Mouse (Mus musculus) neural tube, embryonic 15.5 days (tissue): ENCODE data around the gene Rasgrf2. TPM values are rescaled to one million over a fixed set of nuclear protein-coding genes. Genes with fewer than 3 reads are reported as not detected.

Experiments
- ATAC-seq: fragments of 200-750 bp; cut with Nextera tagmentation; 2 replicates; pipeline ENCODE4 v1.8.0; 2017; ENCODE audit warnings: mild to moderate bottlenecking, moderate TSS enrichment, moderate library complexity; ENCODE audit not compliant: low FRiP score
- H3K27ac ChIP-seq: fragments of 300-500 bp; sonication (generic); replicated peaks from 2 replicates; pipeline ENCODE4 v1.5.1; 2015; ENCODE audit warnings: mild to moderate bottlenecking, inconsistent platforms
- H3K27me3 ChIP-seq: fragments of 300-500 bp; sonication (generic); replicated peaks from 2 replicates; pipeline ENCODE4 v1.6.1; 2015; ENCODE audit warnings: inconsistent platforms
- H3K36me3 ChIP-seq: fragments of 300-500 bp; sonication (generic); 2 replicates; pipeline ENCODE4 v1.6.1; 2015; ENCODE audit warnings: inconsistent platforms
- H3K4me1 ChIP-seq: fragments of 300-500 bp; sonication (generic); 2 replicates; pipeline ENCODE4 v1.6.1; 2015; ENCODE audit warnings: inconsistent platforms
- H3K4me2 ChIP-seq: fragments of 300-500 bp; sonication (generic); 2 replicates; pipeline ENCODE4 v1.6.1; 2015; ENCODE audit warnings: inconsistent platforms, mild to moderate bottlenecking, moderate library complexity
- H3K4me3 ChIP-seq: fragments of 300-500 bp; sonication (generic); replicated peaks from 2 replicates; pipeline ENCODE4 v1.5.1; 2015; ENCODE audit warnings: mild to moderate bottlenecking, inconsistent platforms
- H3K9ac ChIP-seq: fragments of 300-500 bp; sonication (generic); replicated peaks from 2 replicates; pipeline ENCODE4 v1.6.1; 2015; ENCODE audit warnings: mild to moderate bottlenecking, inconsistent platforms
- H3K9me3 ChIP-seq: fragments of 300-500 bp; sonication (generic); replicated peaks from 2 replicates; pipeline ENCODE4 v1.6.1; 2016; ENCODE audit warnings: inconsistent platforms
- WGBS: fragments of 180-500 bp; shearing (Covaris S2); methylation state at CpG from one replicate; pipeline ENCODE4 v1.1.7; 2015; ENCODE audit warnings: mixed read lengths; 5-methylcytosine and 5-hydroxymethylcytosine counted together
- polyA plus RNA-seq: library from polyadenylated mRNA; unstranded; fragments of >200 nt; fragmentation: Nextera tagmentation; extraction: Ambion mirVana; gene quantifications from 2 replicates; pipeline ENCODE4 v1.2.1, GENCODE M21; 2015

Gene Rasgrf2
- polyA plus RNA-seq, 1 experiment from 2014 or later = 7.5 TPM

- H3K4me1 ChIP-seq = no peaks in the 10 kb centered on the region
- H3K9ac ChIP-seq = no peak overlapping the region
- no peaks in the 10 kb centered on the region for H3K36me3 ChIP-seq
- peak; percentile 90 for ATAC-seq
- H3K27me3 ChIP-seq = no peaks in the 10 kb centered on the region
- no peak overlapping the region for H3K27ac ChIP-seq
- H3K4me2 ChIP-seq = no peak overlapping the region
- H3K4me3 ChIP-seq = no peak overlapping the region
- H3K9me3 ChIP-seq = no peaks in the 10 kb centered on the region
- 36% methylated on average over 10 of the region's 10 CpGs for WGBS
These were observed 223.1 kb downstream of the Rasgrf2 start for GRCm38 (mm10) chr13:91908202-91908980.

GRCm38 (mm10) chr13:91906338-91906737 lies 225.1 kb downstream of the Rasgrf2 start:
- Histone ChIP-seq H3K4me2 (no peak overlapping the region), H3K4me1 (no peaks in the 10 kb centered on the region), H3K36me3 (no peaks in the 10 kb centered on the region), H3K27me3 (no peaks in the 10 kb centered on the region), H3K9ac (no peak overlapping the region), H3K4me3 (no peak overlapping the region), H3K9me3 (no peaks in the 10 kb centered on the region), H3K27ac (no peak overlapping the region)
- 62% methylated on average over 3 of the region's 3 CpGs for WGBS
- no peak for ATAC-seq

GRCm38 (mm10) chr13:91896476-91896875 lies 235.0 kb downstream of the Rasgrf2 start:
- H3K4me2 ChIP-seq = no peak overlapping the region
- no peak for ATAC-seq
- H3K4me3 ChIP-seq = no peak overlapping the region
- 61% methylated on average over 1 of the region's 1 CpGs for WGBS
- H3K27ac ChIP-seq = no peak overlapping the region
- H3K36me3 ChIP-seq = no peaks in the 10 kb centered on the region
- H3K4me1 ChIP-seq = no peaks in the 10 kb centered on the region
- no peak overlapping the region for H3K9ac ChIP-seq
- no peaks in the 10 kb centered on the region for H3K27me3 ChIP-seq
- H3K9me3 ChIP-seq = no peaks in the 10 kb centered on the region

- Histone ChIP-seq H3K9ac (no peak overlapping the region), H3K4me3 (no peak overlapping the region), H3K4me2 (no peak overlapping the region), H3K27ac (no peak overlapping the region), H3K27me3 (no peaks in the 10 kb centered on the region), H3K4me1 (no peaks in the 10 kb centered on the region), H3K36me3 (no peaks in the 10 kb centered on the region), H3K9me3 (no peaks in the 10 kb centered on the region)
- no peak for ATAC-seq
- 78% methylated on average over 6 of the region's 6 CpGs for WGBS
These were observed 238.3 kb downstream of the Rasgrf2 start for GRCm38 (mm10) chr13:91893132-91893531.

- Histone ChIP-seq H3K4me2 (no peak overlapping the region), H3K9me3 (no peaks in the 10 kb centered on the region), H3K4me3 (no peak overlapping the region), H3K4me1 (no peaks in the 10 kb centered on the region), H3K27me3 (no peaks in the 10 kb centered on the region), H3K27ac (no peak overlapping the region), H3K36me3 (no peaks in the 10 kb centered on the region), H3K9ac (no peak overlapping the region)
- WGBS = 53% methylated on average over 6 of the region's 6 CpGs
- ATAC-seq = peak; percentile 69; the same call in 1 of the 2 replicates
These were observed 241.3 kb downstream of the Rasgrf2 start for GRCm38 (mm10) chr13:91890031-91890619.

GRCm38 (mm10) chr13:91884714-91885386 lies 246.6 kb downstream of the Rasgrf2 start:
- H3K36me3 ChIP-seq = no peaks in the 10 kb centered on the region
- ATAC-seq = no peak

GRCm38 (mm10) chr13:91881837-91882480 lies 249.5 kb downstream of the Rasgrf2 start:
- no peak overlapping the region for H3K4me2 ChIP-seq
- H3K36me3 ChIP-seq = no peaks in the 10 kb centered on the region
- no peaks in the 10 kb centered on the region for H3K9me3 ChIP-seq
- WGBS = 63% methylated on average over 9 of the region's 9 CpGs
- H3K9ac ChIP-seq = no peak overlapping the region
- H3K27ac ChIP-seq = no peak overlapping the region
- H3K27me3 ChIP-seq = no peaks in the 10 kb centered on the region
- 0 out of 2 replicates have a peak, but pooled peaks have one; percentile 69 for ATAC-seq
- H3K4me1 ChIP-seq = no peaks in the 10 kb centered on the region
- H3K4me3 ChIP-seq = no peak overlapping the region

More at GRCm38 (mm10) chr13:91884714-91885386, 246.6 kb downstream of the Rasgrf2 start:
- Histone ChIP-seq H3K4me3 (no peak overlapping the region), H3K4me1 (no peaks in the 10 kb centered on the region), H3K27me3 (no peaks in the 10 kb centered on the region), H3K27ac (no peak overlapping the region), H3K4me2 (no peak overlapping the region), H3K9me3 (no peaks in the 10 kb centered on the region), H3K9ac (no peak overlapping the region)
- 82% methylated on average over 5 of the region's 5 CpGs for WGBS

GRCm38 (mm10) chr13:91880256-91880655 lies 251.2 kb downstream of the Rasgrf2 start:
- H3K4me1 ChIP-seq = no peaks in the 10 kb centered on the region
- no peaks in the 10 kb centered on the region for H3K27me3 ChIP-seq
- H3K4me3 ChIP-seq = no peak overlapping the region
- no peak overlapping the region for H3K4me2 ChIP-seq
- no peaks in the 10 kb centered on the region for H3K36me3 ChIP-seq
- no peaks in the 10 kb centered on the region for H3K9me3 ChIP-seq
- 86% methylated on average over 4 of the region's 4 CpGs for WGBS
- ATAC-seq = no peak
- no peak overlapping the region for H3K27ac ChIP-seq
- H3K9ac ChIP-seq = no peak overlapping the region

GRCm38 (mm10) chr13:91877996-91878395 lies 253.5 kb downstream of the Rasgrf2 start:
- Histone ChIP-seq H3K36me3 (no peaks in the 10 kb centered on the region), H3K4me1 (no peaks in the 10 kb centered on the region), H3K27me3 (no peaks in the 10 kb centered on the region), H3K9me3 (no peaks in the 10 kb centered on the region), H3K9ac (no peak overlapping the region), H3K4me2 (no peak overlapping the region), H3K27ac (no peak overlapping the region), H3K4me3 (no peak overlapping the region)
- no peak for ATAC-seq
- 85% methylated on average over 3 of the region's 3 CpGs for WGBS

GRCm38 (mm10) chr13:91877350-91877749 lies 254.1 kb downstream of the Rasgrf2 start:
- 88% methylated on average over 10 of the region's 10 CpGs for WGBS
- no peak overlapping the region for H3K27ac ChIP-seq

GRCm38 (mm10) chr13:91876741-91877349 lies 254.6 kb downstream of the Rasgrf2 start, which contains the start of gene Ckmt2:
Gene Ckmt2 (minus strand): TSS chr13:91876885.
- H3K4me2 ChIP-seq = no peak within 1 kb of the TSS
- no peak within 1 kb of the TSS for H3K27ac ChIP-seq
- H3K27me3 ChIP-seq = no peaks in the 10 kb centered on the region
- no peak for ATAC-seq
- no peaks in the 10 kb centered on the region for H3K4me1 ChIP-seq
- 82% methylated on average over 5 of the region's 5 CpGs for WGBS
- H3K36me3 ChIP-seq = no peaks in the 10 kb centered on the region
- H3K9ac ChIP-seq = no peak within 1 kb of the TSS
- no peak within 1 kb of the TSS for H3K4me3 ChIP-seq
- H3K9me3 ChIP-seq = no peaks in the 10 kb centered on the region

More at GRCm38 (mm10) chr13:91877350-91877749, 254.1 kb downstream of the Rasgrf2 start:
- Histone ChIP-seq H3K4me2 (no peak overlapping the region), H3K4me1 (no peaks in the 10 kb centered on the region), H3K9ac (no peak overlapping the region), H3K36me3 (no peaks in the 10 kb centered on the region), H3K27me3 (no peaks in the 10 kb centered on the region), H3K4me3 (no peak overlapping the region), H3K9me3 (no peaks in the 10 kb centered on the region)
- ATAC-seq = no peak
